Mouse (Mus musculus) hematopoietic stem cell, adult 5-6 weeks (primary cell): Measurements from ENCODE around the gene Inka1. TPM values are rescaled to one million over a fixed set of nuclear protein-coding genes. Genes with fewer than 3 reads are reported as not detected.

ENCODE experiments used
- ATAC-seq, 2 experiments: fragments of 125-278 bp in 1 of 2; replicated peaks in 1 of 2; 2 replicates each; pipeline ENCODE4 v1.8.0; 2016 to 2017; ENCODE audit warnings: inconsistent platforms in 2 of 2, mild to moderate bottlenecking in 2 of 2, moderate number of reproducible peaks in 2 of 2, low read depth in 1 of 2, moderate TSS enrichment in 1 of 2; ENCODE audit not compliant: low FRiP score in 2 of 2, poor library complexity in 2 of 2, severe bottlenecking in 2 of 2, insufficient read depth in 1 of 2, low TSS enrichment in 1 of 2
- total RNA-seq: library from RNA; stranded (forward); fragments of 172-1452, 232-1000 nt; gene quantifications from 2 replicates; pipeline ENCODE4 v1.2.3, GENCODE M21; 2017

Gene Inka1
- total RNA-seq, 1 experiment from 2014 or later: 49.9 TPM

DNA sequence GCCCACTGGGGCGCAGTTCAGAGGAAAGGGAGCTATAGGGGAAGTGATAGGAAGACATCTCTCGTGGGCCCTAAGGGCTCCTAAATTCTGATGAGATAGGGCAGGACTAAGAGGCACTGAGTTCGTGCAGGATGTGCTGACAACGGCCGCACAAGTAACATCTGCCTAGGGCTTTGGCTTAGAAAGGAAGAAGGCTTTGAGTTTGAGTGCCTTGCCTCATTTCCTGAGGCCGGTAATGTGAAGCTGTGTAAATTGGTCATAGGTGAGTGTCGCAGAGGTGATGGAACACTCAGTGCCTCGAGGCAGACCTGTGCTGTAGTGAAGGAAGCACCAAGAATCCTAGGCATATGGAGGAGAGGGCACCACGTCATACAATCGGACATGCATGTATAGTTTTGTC lies 19.0 kb downstream of the Inka1 start:
- ATAC-seq: no peak

DNA sequence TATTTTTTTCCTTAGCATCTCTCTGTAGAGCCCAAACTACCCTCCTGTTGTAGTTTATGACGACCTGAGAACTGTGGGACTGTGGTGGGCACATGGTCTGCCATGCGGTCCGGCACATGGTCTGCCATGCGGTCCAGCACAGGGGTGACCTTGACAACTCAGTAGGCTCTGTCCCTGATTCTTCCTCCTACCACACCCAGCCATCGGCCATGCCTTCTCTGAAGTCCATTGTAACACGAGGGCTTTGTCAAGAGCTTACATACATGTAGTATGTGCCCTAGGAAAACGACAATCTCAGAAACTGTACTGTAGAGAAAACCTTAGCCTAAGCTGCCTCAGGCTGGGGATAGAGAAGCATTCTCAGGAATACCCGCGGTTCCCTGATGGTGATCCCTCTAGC lies 21.0 kb downstream of the Inka1 start:
- ATAC-seq: no peak

DNA sequence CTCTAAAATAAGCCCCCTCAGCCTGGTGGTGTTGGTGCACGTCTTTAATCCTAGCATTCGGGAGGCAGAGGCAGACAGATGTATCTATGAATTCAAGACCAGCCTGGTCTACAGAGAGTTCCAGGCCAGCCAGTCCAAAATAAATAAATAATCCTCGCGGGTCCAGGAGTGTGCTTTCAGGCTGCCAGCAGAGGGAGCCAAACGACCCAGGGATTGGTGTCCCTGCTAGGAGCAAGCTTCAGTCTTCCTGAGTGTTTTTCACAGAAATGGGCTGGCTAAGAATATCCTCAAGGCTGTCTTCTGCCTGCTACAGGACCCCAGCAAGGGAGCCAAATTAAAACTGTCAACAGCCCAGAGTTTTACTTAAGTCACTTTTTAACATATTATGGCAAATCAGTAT lies 22.0 kb downstream of the Inka1 start:
- ATAC-seq: peak; percentile 54 to 68

DNA sequence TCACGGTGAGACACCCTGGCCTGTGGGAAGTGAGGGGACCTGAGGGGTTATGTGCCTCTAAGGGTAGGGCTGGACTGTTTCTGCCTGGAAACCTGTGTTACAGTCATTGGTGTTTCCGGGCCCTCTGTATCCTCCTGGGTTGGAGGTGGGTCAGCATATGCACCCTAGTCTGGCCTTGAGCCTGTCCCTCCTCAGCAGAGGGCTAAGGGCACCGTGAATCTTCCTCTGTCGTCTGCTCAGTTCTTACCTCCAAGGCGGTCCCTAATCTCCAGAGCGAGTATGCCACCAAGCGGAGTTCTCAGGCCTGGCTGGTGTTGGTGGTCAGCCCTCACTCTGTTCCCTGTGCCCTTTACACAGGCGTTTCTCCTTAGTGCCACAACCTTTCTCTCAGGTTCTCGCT lies 22.8 kb downstream of the Inka1 start:
- no peak for ATAC-seq

DNA sequence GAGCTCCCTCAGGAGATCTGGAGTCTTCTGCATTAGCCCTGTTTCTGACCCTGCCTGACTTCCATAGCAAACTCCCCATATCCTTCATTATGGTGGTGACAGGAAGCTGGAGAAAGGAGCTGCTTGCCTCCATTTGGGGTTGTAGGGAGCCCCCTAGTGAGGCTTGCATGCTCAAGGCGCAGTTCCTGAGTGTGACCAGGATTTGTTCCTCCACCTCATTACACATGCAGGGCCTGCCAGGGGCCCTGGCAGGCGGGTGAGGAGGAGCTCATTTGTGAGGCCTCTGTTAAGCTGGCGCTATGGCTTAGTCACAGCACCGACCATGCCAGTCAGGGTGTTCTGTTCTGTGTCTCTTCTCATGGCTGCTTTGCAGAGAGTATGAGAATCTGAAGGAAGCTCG lies 23.8 kb downstream of the Inka1 start:
- peak in 1 of 2 experiments; percentile 27; a peak in 2 of 4 replicates for ATAC-seq

DNA sequence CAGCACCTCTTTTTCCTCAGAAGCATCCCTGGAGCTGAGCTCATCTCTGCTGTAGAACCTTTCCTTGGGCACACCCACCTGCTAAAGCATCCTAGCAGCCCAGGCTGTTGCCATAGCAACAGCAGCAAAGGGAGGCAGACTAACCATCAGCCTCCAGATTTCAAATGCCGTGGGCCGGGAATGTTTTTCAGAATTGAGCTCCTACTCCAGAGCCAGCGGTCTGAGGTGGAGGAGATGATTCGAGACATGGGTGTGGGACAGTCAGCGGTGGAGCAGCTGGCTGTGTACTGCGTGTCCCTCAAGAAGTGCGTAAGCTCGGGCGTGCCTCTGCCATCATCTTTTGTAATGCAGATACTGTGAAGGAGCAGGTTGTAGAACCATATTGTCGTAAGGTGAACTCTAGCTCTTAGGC lies 24.3 kb downstream of the Inka1 start:
- no peak for ATAC-seq

DNA sequence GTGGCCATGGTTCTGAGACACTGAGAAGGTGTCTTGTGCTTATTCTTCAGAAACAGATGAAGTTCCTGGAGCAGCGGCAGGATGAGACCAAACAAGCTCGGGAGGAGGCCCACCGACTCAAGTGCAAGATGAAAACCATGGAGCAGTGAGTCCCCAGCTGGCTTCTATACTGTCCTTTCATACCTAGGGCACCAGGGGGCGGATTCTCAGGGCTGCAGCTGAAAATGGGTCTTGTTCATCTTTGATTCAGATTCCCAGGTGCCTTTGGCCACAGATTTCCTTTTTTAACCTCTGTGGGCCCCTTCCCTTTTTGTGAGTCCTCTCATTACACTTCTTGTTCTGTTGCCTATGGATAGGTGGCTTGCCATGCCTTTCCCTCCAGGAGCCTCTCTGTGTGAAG lies 24.8 kb downstream of the Inka1 start:
- ATAC-seq: peak; percentile 58 to 75

DNA sequence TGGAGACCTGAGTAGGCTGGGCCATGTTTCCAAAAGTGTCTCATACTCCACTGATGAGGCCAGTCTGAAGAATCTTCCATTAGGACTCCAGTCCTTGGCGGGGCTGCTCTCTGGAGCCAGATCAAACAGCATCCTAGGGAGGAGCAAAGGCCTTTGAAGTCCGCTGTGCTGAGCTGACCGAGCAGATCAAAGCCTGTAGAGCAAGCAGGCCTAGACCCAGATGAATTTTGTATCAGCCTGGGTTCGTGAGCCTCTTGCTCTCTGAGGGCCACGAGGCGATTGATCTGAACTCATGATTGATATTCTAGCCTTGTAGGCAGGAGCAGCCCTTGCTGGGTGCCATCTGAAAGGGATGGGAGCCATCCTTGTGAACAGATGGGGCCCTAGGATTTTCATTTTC lies 25.8 kb downstream of the Inka1 start:
- no peak for ATAC-seq

DNA sequence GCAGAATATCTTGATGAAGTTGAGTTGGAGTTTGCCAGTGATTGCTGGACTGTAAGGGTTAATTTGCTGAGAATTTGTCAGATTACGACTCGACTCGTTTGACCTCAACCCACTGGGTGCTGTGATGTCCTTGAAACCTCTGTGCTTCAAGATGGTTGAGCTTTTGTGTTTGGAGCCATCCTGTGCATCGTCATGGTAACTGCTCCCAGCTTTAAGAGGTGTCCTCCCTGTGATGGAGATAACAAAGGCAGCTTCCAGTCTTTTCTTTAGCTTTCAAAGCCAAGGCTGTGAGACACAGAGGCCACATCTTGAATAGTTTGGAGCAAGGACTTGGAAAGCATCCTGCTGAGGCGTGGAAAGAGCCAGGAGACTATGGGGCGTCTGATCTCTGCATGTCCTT lies 28.5 kb downstream of the Inka1 start:
- no peak for ATAC-seq

DNA sequence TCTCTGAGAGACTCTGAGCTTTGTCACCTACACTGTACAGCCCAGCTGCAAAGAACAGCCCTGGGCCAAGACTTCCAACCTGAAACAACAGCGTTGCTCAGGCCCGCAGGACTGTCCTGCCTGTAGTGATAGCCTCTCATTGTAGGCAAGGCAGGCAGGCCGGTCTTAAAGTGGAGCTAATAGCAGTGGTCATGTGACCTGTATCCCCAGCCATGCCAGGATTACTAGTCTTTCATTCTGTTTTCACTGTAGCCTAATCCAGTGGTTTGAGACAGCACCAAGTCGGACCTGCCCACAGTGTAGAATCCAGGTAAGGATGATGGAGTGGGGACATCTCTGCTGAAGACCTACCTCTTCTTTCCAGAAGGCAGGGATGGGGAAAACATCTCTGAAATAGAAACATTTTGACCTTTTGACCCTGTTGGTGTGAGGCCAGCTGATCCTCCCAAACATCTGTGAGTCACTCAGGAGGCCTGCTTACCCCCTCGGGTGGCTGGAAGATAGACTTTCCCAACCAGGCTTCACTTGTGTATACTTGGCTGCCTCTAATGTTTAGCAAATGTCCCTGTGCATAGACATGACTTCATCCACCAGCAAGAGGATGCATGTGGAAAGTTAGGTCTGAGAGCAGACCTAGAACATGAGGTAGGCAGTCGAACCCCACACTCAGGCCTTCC lies 29.9 kb downstream of the Inka1 start:
- no peak for ATAC-seq

DNA sequence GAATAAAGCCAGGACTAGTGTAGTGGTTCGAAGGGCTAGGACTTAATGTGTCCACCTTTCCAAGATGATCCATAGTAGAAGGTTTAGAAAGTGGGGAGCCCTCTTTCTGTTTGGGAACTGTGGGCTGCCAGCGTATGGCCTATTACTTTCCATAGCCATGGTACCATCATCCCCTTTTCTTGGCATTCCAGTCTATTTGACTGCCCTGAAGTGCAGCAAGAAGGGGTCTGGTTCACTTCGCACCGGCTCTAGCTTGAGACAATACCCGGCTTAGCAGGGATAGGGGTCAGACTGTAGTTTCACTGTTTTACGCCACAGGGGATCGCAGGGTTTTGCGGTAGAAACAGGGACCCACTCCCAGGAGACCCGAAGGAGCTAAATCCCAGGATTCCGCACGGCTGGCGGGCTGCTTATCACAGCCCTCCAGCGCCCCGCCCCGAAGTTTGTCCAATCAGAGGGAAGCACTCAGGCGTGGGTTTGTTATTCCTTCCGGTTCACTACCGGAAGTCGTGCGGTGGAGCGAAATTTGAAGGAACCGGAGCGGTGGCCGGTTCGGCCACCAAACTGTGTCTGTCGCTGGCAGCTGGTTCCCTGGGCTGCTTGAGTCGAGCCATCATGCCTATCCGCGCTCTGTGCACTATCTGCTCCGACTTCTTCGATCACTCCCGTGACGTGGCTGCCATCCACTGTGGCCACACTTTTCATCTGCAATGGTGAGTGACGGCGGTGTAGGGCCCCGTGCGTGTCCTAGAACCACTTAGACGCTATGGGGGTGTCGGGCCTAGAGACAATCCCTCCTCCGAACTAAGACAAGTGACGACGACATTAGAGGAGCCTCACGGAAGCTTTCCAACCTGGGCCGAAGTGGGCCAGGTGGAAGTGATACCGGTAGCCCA lies 35.0 kb downstream of the Inka1 start:
- ATAC-seq: peak; percentile 82 to 93

DNA sequence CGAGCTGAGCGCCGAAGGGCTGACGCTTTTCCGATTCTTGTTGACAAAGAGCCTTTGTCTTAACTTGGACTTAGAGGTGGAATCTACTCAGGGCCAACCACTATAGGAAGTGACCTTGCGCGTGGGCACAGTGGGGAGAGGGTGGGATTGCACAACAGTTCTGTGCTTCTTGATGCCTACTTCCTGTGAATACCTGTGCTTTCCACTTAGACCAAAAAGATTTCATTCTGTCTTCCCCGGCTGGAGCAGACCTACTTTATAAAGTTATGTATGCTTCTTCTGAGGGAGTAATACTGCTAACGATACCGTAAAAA lies 35.8 kb downstream of the Inka1 start, which contains the start of gene Traip:
Traip (plus strand) TSS at position 215 of the 314 bp plus-strand sequence.
- ATAC-seq: no peak

DNA sequence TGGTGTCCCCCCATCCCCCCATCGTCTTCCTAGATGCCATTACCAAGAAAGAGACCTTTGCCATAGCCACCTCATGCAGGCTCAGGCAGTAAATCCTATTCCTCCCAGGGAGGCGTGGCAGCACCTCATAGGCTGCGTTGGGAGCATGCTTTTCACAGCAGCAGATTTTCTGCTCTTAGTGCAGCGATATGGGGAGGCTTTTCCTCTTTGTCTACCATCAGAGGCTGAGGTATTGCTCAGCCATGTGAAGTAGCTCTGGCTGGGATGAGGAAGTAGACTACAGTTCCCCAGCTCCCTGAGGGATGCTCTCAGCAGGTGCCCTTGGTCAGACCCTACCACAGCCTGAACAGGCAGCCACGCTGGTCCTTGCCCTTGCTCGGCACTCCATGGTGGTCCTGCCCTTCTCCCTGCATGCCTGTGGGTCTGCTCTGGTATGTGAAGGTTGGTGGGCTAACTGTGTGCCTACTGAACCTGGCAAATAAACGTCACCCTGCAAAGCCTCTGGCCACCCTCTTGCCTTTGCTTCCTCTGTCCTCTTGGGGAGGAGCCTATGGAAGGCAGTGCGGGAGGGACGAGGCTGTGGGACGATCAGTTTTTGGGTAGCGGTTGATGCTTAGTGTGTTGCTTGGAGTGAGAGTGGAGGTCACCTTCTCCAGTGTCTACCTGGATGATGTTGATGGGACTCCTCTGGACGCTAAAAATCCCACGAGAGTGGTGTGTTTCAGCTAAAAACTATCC lies 36.3 kb downstream of the Inka1 start:
- no peak for ATAC-seq

DNA sequence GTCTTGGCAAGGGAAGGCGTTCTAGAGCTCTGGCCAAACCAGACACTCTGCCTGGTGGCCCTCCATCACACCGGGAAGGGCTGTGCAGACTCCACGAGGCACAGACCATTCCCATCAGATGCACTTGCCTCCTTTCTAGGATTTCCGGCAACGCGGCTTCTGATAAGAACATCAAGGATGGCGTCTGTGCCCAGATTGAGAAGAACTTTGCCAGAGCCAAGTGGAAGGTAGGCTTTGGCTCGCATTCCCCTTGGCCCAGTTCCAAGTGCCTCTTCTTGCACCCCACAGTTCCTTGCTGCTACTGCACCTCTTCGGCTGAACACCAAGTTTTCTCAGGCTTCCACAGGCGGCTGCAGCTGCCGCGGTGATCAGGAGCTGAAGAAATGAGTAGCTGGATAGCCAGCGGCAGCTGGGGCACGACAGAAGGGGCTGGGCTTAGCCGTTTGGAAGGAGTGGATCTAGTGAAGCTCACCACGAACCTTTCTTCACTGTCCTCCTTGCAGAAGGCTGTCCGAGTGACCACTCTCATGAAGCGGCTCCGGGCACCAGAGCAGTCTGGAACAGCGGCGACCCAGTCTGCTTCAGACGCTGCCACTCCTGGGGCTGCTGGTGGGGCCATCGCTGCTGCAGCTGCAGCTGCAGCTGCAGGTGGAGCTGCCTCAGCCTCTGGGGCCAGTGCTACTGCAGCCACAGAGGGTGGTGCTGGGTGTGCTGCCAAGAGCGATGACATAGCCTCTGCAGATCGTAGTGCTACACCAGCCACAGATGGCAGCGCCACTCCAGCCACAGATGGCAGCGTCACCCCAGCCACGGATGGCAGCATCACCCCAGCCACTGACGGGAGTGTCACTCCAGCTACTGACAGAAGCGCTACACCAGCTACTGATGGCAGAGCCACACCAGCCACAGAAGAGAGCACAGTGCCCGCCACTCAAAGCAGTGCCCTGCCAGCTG lies 38.2 kb downstream of the Inka1 start:
- ATAC-seq: no peak

DNA sequence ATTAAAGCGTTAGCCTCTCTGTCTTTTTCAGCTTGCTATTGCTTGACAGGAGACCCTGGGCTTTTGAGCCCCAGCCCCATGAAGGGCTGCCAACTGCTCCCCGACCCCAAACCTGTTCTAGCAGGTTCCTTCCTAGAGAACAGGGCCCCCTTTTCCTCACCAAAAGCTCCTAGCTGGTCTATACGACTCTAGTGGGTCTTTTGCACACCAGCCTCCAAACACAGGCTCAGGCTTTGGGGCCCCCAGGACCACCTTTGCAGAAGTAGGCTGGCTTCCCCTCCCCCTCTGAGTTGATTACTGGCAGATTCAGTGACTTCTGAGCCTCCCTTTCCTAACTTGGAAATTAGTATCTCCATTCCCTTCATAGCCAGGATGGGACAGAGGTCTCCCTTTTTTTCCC lies 48.8 kb downstream of the Inka1 start:
- ATAC-seq: no peak

DNA sequence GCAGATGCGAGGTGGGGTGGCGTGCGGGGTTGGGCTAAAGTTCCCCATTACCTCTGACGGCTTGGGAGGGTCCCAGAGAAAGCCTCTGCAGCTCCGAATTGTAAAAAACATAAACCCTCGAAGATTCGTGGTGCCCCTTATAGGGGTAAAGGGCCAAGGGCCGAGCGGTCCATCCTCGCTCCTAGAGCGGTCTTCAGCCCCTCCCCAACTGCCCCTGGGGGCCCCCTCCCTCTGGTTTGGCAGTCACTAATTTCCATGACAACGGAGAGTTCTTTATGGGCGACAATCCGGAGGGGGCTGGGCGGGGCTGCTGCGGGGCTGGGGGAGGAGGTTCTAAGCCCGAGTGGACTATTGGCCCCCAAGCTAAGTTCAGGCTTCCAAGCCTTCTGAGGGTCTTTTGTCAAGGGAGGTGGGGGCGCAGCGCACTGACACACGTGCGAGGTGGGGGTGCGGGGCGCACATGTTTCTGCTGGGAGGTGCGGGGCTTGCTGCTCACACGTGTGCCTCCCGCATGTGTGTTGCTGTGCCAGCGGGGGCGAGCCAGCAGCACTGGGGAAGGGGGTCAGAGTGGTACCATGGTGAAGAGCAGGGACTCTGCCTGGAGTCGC lies 49.4 kb downstream of the Inka1 start:
- no peak for ATAC-seq

DNA sequence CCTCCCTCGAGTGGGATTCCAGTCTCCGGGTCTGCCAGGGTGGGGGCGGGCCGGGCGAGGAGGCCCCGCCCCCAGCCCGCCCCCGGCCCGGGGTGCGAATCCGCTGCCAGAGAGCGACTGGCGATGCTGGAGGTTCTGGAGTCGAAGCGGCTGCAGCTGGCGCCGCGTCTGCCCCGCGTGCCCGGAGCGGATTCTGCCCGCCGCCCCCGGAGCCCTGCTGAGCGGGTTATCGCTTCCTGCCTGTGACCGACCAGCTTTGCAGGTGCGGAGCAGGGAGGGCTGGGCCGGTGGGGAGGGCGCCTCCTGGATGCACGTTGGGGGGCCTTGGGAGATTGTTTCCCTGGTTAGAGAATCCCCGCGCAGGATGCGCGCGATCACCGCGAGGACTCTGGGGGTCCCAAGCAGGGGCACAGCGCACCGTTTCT lies 49.9 kb downstream of the Inka1 start:
- ATAC-seq: peak; percentile 39 to 58
